Mouse (Mus musculus) liver, postnatal 0 days (tissue): ENCODE results near the gene Dhx8.

ENCODE experiments used
- CTCF ChIP-seq: sonication (generic); IDR thresholded peaks from 2 replicates; pipeline ENCODE4 v1.5.1; 2016; ENCODE audit warnings: antibody characterized with exemption, low read depth
- EP300 ChIP-seq: IDR thresholded peaks from 2 replicates; pipeline ENCODE4 v1.6.1; 2016; ENCODE audit warnings: antibody characterized with exemption, low read depth, mild to moderate bottlenecking

DNA sequence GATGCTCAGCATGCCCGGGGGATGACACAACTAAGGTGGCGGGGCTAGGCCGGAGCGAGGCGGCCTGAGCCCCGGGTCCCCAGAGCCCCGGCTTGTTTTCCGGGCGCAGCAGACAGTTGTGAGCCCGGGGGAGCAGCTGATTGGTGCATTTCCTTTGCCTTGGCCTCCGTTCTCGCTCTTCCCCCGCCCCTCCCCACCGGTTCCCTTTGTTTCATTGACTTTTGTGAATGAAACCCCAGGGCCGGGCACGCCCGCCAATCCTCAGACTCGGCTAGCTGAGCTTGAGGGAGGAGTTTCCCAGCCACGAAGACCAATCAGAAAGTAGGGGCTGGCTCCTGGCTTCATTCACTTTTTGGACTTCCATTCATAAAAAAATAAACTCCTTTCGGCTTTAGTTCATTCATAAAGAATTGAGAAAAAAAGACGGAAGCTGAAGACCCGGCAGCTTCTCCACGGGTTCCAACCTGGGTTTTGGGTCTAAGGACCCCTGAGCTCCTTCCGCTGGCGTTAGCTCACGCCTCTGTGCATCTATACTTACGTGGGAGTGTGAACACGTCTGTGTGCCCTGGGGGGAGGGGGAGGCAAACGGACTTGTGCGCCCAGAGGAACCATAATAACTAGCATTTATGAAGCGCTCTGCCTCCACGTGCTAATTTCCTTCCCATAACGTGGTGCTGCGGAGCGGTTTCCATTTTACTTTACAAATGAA lies 52.6 kb downstream of the Dhx8 start, which contains the start of gene Etv4:
- TF ChIP-seq EP300 (no peak), CTCF (no peak)
